Mouse (Mus musculus): ENCODE measurements around the gene Ptprm. TPM values are rescaled to one million over a fixed set of nuclear protein-coding genes. Genes with fewer than 3 reads are reported as not detected.

Gene Ptprm
- total and polyA plus RNA-seq, 3 experiments, result not detected

- Histone ChIP-seq H3K27ac (ENCODE audit: control insufficient read depth, low read depth, low read length) (no peak overlapping the region), H3K9ac (ENCODE audit: control insufficient read depth, low read depth, low read length, poor library complexity, severe bottlenecking) (no peak overlapping the region), H3K36me3 (ENCODE audit: control insufficient read depth in 1 of 2, insufficient read depth in 2 of 2, low read length in 2 of 2) (no peaks in the 10 kb centered on the region), H3K27me3 (ENCODE audit: control insufficient read depth in 1 of 2, insufficient read depth in 2 of 2, low read length in 2 of 2) (no peaks in the 10 kb centered on the region), H3K9me3 (replicated peaks; ENCODE audit: insufficient read depth, low read length) (no peaks in the 10 kb centered on the region), H3K4me1 (ENCODE audit: control insufficient read depth in 1 of 2, insufficient read depth in 2 of 2, low read length in 2 of 2) (no peaks in the 10 kb centered on the region), H3K79me2 (ENCODE audit: control insufficient read depth, insufficient read depth, low read length, poor library complexity) (no peaks in the 10 kb centered on the region), H3K4me3 (ENCODE audit: control insufficient read depth in 1 of 2, insufficient read depth in 1 of 2, low read depth in 2 of 2, low read length in 2 of 2) (no peak overlapping the region)
- DNase-seq (ENCODE audit: low read depth, low spot score), result no peak
- no peak for TF ChIP-seq TBP (IDR thresholded peaks at IDR 0.05; ENCODE audit: low read depth, low read length)
These were observed 269.8 kb downstream of the Ptprm start for GRCm38 (mm10) chr17:67084501-67084900.

DNA sequence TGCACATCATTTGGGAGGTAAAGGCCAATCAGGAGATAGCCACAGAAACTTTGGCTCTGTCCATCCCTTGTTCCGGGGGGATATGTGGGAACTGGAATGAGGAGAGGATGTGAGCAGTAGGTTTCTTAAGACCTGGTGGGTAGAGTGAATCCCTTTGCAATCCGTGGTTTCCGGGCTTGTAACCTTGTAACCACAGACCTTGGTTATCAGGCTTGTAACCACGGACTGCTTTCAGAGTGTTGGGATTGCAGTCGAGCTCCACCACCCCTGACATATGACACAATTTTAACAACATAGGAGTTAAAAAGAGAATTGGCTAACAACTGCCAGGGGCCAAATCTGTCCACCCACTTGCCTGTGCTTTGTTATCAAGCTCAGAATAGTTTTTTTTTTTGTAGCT is 270.2 kb downstream of the Ptprm start:
- no peak overlapping the region for H3K4me3 ChIP-seq (ENCODE audit: control insufficient read depth in 1 of 2, insufficient read depth in 1 of 2, low read depth in 2 of 2, low read length in 2 of 2)
- no peaks in the 10 kb centered on the region for H3K27me3 ChIP-seq (ENCODE audit: control insufficient read depth in 1 of 2, insufficient read depth in 2 of 2, low read length in 2 of 2)
- DNase-seq (ENCODE audit: low read depth, low spot score), result no peak
- H3K36me3 ChIP-seq (ENCODE audit: control insufficient read depth in 1 of 2, insufficient read depth in 2 of 2, low read length in 2 of 2), result no peaks in the 10 kb centered on the region
- H3K4me1 ChIP-seq (ENCODE audit: control insufficient read depth in 1 of 2, insufficient read depth in 2 of 2, low read length in 2 of 2), result no peaks in the 10 kb centered on the region
- H3K9me3 ChIP-seq (replicated peaks; ENCODE audit: insufficient read depth, low read length), result no peaks in the 10 kb centered on the region
- no peak overlapping the region for H3K9ac ChIP-seq (ENCODE audit: control insufficient read depth, low read depth, low read length, poor library complexity, severe bottlenecking)
- TF ChIP-seq NELFE (IDR thresholded peaks at IDR 0.05; ENCODE audit: low read depth, low read length) (no peak), TCF12 (IDR thresholded peaks at IDR 0.05; ENCODE audit: low read depth, low read length) (no peak), POLR2AphosphoS5 (IDR thresholded peaks at IDR 0.05; ENCODE audit: borderline replicate concordance, low read depth, low read length) (no peak)
- H3K79me2 ChIP-seq (ENCODE audit: control insufficient read depth, insufficient read depth, low read length, poor library complexity), result no peaks in the 10 kb centered on the region
- H3K27ac ChIP-seq (ENCODE audit: control insufficient read depth, low read depth, low read length), result no peak overlapping the region

GRCm38 (mm10) chr17:67079570-67079969 is 274.7 kb downstream of the Ptprm start:
- H3K9me3 ChIP-seq (replicated peaks; ENCODE audit: insufficient read depth, low read length), result no peaks in the 10 kb centered on the region
- no peak overlapping the region for H3K27ac ChIP-seq (ENCODE audit: control insufficient read depth, low read depth, low read length)
- no peaks in the 10 kb centered on the region for H3K36me3 ChIP-seq (ENCODE audit: control insufficient read depth in 1 of 2, insufficient read depth in 2 of 2, low read length in 2 of 2)
- H3K4me3 ChIP-seq (ENCODE audit: control insufficient read depth in 1 of 2, insufficient read depth in 1 of 2, low read depth in 2 of 2, low read length in 2 of 2), result no peak overlapping the region
- TF ChIP-seq MAZ (IDR thresholded peaks at IDR 0.05; ENCODE audit: low read depth, low read length) (no peak), ZMIZ1 (IDR thresholded peaks at IDR 0.05; ENCODE audit: low read depth, low read length) (no peak), ZC3H11A (IDR thresholded peaks at IDR 0.05; ENCODE audit: low read depth, low read length) (no peak), CHD1 (IDR thresholded peaks at IDR 0.05; ENCODE audit: low read depth, low read length) (no peak)
- no peaks in the 10 kb centered on the region for H3K4me1 ChIP-seq (ENCODE audit: control insufficient read depth in 1 of 2, insufficient read depth in 2 of 2, low read length in 2 of 2)
- H3K27me3 ChIP-seq (ENCODE audit: control insufficient read depth in 1 of 2, insufficient read depth in 2 of 2, low read length in 2 of 2), result no peaks in the 10 kb centered on the region
- no peak for DNase-seq (ENCODE audit: low read depth, low spot score)
- H3K79me2 ChIP-seq (ENCODE audit: control insufficient read depth, insufficient read depth, low read length, poor library complexity), result no peaks in the 10 kb centered on the region
- H3K9ac ChIP-seq (ENCODE audit: control insufficient read depth, low read depth, low read length, poor library complexity, severe bottlenecking), result no peak overlapping the region

DNA sequence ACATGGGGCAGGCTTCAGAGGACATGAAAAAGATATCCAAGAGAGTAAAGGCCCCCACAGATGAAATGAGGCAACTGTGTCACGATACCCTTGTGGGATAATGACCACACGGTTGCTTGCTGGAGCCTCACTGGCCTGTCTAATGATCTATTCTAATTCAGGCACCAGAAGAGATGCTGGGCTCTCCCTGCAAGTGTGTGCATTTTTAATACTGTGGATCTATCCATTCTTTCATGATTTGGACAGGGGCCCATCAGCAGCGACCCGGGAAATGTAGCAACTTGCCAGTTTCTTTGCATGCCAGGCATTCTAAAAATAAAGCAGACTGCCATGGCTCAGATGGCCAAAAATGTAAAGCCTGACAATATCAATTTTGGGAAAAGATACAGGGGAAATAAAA is 280.7 kb downstream of the Ptprm start:
- H3K36me3 ChIP-seq (ENCODE audit: control insufficient read depth in 1 of 2, insufficient read depth in 2 of 2, low read length in 2 of 2), result no peaks in the 10 kb centered on the region
- no peak overlapping the region for H3K9ac ChIP-seq (ENCODE audit: control insufficient read depth, low read depth, low read length, poor library complexity, severe bottlenecking)
- TF ChIP-seq RAD21 (IDR thresholded peaks at IDR 0.05; ENCODE audit: low read depth, low read length), result no peak
- TF ChIP-seq ZC3H11A (IDR thresholded peaks at IDR 0.05; ENCODE audit: low read depth, low read length), result no peak
- no peak for TF ChIP-seq USF2 (IDR thresholded peaks at IDR 0.05; ENCODE audit: borderline replicate concordance in 1 of 2, insufficient read depth in 1 of 2, low read depth in 1 of 2, low read length in 2 of 2)
- no peak for TF ChIP-seq POLR2AphosphoS2 (IDR thresholded peaks at IDR 0.05; ENCODE audit: low read length)
- no peak for TF ChIP-seq ELF1 (IDR thresholded peaks at IDR 0.05; ENCODE audit: low read depth, low read length)
- no peak for TF ChIP-seq KAT2A (conservative IDR thresholded peaks at IDR 0.05; ENCODE audit: low read depth, low read length)
- TF ChIP-seq ZKSCAN1 (IDR thresholded peaks at IDR 0.05; ENCODE audit: low read depth, low read length), result no peak
- TF ChIP-seq TAL1 (IDR thresholded peaks at IDR 0.05; ENCODE audit: low read length), result no peak
- no peak for TF ChIP-seq CTCF (IDR thresholded peaks at IDR 0.05 in 2 of 3, conservative IDR thresholded peaks at IDR 0.05 in 1 of 3; ENCODE audit: control insufficient read depth in 1 of 3, insufficient read depth in 1 of 3, low read depth in 2 of 3, low read length in 3 of 3, poor library complexity in 1 of 3, severe bottlenecking in 1 of 3)
- no peak for TF ChIP-seq BHLHE40 (IDR thresholded peaks at IDR 0.05; ENCODE audit: borderline replicate concordance, low read depth, low read length)
- no peak for TF ChIP-seq ZMIZ1 (IDR thresholded peaks at IDR 0.05; ENCODE audit: low read depth, low read length)
- no peak for TF ChIP-seq ETS1 (IDR thresholded peaks at IDR 0.05; ENCODE audit: low read depth, low read length)
- TF ChIP-seq E2F4 (IDR thresholded peaks at IDR 0.05; ENCODE audit: borderline replicate concordance, low read depth, low read length), result no peak
- no peak for TF ChIP-seq JUND (IDR thresholded peaks at IDR 0.05; ENCODE audit: low read depth, low read length)
- no peak for TF ChIP-seq POLR2AphosphoS5 (IDR thresholded peaks at IDR 0.05; ENCODE audit: borderline replicate concordance, low read depth, low read length)
- TF ChIP-seq TBP (IDR thresholded peaks at IDR 0.05; ENCODE audit: low read depth, low read length), result no peak
- no peak for TF ChIP-seq CHD2 (IDR thresholded peaks at IDR 0.05; ENCODE audit: low read length)
- H3K79me2 ChIP-seq (ENCODE audit: control insufficient read depth, insufficient read depth, low read length, poor library complexity), result no peaks in the 10 kb centered on the region
- no peak for DNase-seq (ENCODE audit: low read depth, low spot score)
- no peaks in the 10 kb centered on the region for H3K27me3 ChIP-seq (ENCODE audit: control insufficient read depth in 1 of 2, insufficient read depth in 2 of 2, low read length in 2 of 2)
- H3K4me3 ChIP-seq (ENCODE audit: control insufficient read depth in 1 of 2, insufficient read depth in 1 of 2, low read depth in 2 of 2, low read length in 2 of 2), result no peak overlapping the region
- no peaks in the 10 kb centered on the region for H3K9me3 ChIP-seq (replicated peaks; ENCODE audit: insufficient read depth, low read length)
- no peaks in the 10 kb centered on the region for H3K4me1 ChIP-seq (ENCODE audit: control insufficient read depth in 1 of 2, insufficient read depth in 2 of 2, low read length in 2 of 2)
- no peak overlapping the region for H3K27ac ChIP-seq (ENCODE audit: control insufficient read depth, low read depth, low read length)
